Mouse (Mus musculus): ENCODE results near the gene Mfsd12. TPM values are rescaled to one million over a fixed set of nuclear protein-coding genes. Genes with fewer than 3 reads are reported as not detected.

Gene Mfsd12
- polyA plus RNA-seq, 1 experiment = 44.1 TPM

DNA sequence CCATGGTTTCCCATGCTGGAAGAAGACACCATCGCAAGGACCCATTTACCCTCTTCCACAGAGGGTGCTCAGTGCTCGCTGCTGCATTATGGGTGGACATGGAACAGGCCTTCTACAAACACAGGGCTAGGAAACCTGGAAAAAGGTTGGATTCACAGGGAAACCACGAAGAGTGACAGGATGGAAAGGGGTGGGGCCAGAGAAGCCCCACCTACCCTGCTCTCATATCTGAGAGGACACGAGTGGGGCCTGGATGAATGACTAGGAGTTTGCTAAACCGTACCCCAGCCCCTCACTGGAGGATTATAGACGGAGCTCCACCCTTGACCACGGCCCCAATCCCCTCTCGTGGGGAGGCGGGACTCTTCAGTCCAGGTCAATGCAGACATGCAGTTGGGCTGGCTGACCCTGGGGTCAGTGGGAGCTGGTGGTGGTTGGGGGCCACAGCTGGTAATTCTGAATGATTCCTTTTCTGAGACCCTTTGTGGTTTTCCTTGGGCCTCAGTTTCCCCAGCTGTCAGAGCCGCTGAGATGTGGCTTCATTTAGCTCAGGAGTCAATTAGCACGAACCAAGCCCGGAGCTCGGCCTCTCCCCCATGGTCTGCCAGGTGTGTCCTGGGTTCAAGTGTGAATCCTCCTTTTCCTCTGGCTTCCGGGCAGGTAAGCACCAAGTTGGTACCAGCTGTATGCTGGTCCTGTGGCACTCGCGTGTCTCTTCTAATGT, 55.5 kb downstream of the Mfsd12 start:
- peaks cover 96% of the 10 kb centered on the region for H3K4me1 ChIP-seq
- H3K4me3 ChIP-seq (replicated peaks) = no peak overlapping the region
- peaks cover 70% of the 10 kb centered on the region for H3K36me3 ChIP-seq (replicated peaks; ENCODE audit: low read length)
- no peaks in the 10 kb centered on the region for H3K27me3 ChIP-seq (replicated peaks)
- H3K9me3 ChIP-seq = no peaks in the 10 kb centered on the region
- no peak for TF ChIP-seq GATA1 (IDR thresholded peaks at IDR 0.05; ENCODE audit: borderline replicate concordance, low read length)

DNA sequence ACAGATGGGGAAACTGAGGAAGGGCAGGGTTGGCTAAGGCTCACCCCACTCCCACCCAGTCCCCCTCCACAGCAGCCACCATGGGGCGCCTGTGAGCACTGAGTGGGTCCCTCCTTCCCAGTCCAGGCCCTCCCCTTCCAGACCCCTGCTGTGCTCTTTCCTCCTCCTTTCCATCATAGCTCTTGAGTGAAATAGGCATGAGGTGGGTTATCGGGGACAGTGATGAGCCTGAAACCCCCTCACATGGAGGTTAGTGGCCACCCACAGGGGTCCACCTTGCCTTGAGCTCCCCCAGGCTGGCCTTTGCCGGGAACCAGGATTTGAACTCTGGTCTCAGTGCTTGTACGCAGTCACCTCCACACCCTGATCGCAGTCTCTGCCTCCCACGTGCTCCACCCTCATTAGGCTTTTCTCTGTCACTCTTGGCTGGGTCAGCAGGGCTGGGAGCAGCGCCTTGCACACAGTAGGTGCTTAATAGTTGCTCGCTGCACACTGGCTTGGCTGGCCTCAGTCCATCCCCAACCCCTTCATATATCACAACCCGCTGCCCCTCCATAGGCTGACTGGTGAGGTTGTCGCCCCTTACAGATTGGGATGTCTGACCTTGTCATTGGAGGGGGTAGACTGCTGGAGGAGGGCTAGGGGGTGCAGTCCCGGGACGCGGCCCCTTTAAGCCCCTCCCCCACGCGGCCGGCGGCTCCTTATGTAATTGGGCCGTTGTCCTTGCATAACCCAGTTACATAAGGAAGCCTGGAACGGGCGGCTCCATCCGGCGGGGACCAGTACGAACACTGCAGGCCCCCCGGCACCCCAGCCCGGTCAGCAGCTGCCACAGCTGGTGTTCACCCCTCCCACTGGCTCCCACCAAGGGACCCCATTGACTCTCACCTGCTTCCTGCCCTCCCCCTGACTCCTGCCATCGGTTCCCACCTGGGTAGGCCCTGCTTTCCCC, 56.3 kb downstream of the Mfsd12 start:
- H3K4me1 ChIP-seq = peaks cover 95% of the 10 kb centered on the region
- peaks cover 70% of the 10 kb centered on the region for H3K36me3 ChIP-seq (replicated peaks; ENCODE audit: low read length)
- no peak for TF ChIP-seq GATA1 (IDR thresholded peaks at IDR 0.05; ENCODE audit: borderline replicate concordance, low read length)
- TF ChIP-seq FLI1 (IDR thresholded peaks at IDR 0.05; ENCODE audit: low read length) = no peak
- H3K9me3 ChIP-seq = no peaks in the 10 kb centered on the region
- H3K27me3 ChIP-seq (replicated peaks) = no peaks in the 10 kb centered on the region
- peak overlapping the region; percentile 80 for H3K4me3 ChIP-seq (replicated peaks)

DNA sequence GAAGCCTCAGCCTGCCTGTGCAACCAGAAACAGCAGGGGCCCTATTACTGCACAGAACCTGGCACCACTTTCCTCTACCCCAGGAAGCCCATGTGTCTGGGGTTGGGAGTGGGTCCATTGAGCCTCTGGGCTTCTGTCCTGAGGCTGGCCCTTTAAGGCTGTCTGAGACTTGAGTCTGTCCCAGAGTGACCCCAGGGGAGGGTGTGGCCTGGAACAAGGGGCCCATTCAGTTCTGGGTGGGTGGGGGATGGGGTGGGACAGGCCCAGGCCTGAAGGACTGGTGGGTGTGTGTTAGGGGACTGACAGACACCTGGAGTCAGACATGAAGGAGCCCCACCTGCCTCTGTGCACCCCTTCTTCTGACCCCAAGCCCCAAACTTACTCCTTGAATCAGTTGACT, 57.4 kb downstream of the Mfsd12 start:
- no peak for TF ChIP-seq GATA1 (IDR thresholded peaks at IDR 0.05; ENCODE audit: borderline replicate concordance, low read length)
- TF ChIP-seq FLI1 (IDR thresholded peaks at IDR 0.05; ENCODE audit: low read length) = no peak
- Histone ChIP-seq H3K9me3 (no peaks in the 10 kb centered on the region), H3K4me3 (replicated peaks) (no peak overlapping the region), H3K4me1 (peaks cover 95% of the 10 kb centered on the region), H3K36me3 (replicated peaks; ENCODE audit: low read length) (peaks cover 81% of the 10 kb centered on the region), H3K27me3 (replicated peaks) (no peaks in the 10 kb centered on the region)

DNA sequence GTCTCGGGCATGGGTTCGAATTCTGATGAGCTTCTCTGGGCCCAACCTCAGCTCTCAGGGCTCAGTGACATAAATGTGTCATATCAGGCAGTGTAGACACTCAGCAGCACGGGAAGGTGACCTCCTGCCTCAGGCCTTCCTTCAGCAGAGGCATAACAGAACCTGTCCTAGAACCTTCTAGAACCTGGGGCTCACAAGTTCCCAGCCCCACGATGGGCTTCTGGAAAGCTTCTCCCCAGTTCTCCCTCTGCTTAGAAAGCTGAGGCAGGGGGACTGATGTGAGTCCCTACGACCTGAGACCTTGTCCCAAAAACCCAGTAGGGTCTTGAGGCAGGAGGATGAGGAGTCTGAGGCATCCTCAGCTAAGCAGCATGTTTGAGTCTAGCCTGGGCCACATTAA, 57.9 kb downstream of the Mfsd12 start:
- Histone ChIP-seq H3K9me3 (no peaks in the 10 kb centered on the region), H3K36me3 (replicated peaks; ENCODE audit: low read length) (peaks cover 86% of the 10 kb centered on the region), H3K27me3 (replicated peaks) (no peaks in the 10 kb centered on the region), H3K4me3 (replicated peaks) (no peak overlapping the region), H3K4me1 (peaks cover 95% of the 10 kb centered on the region)
- TF ChIP-seq FLI1 (IDR thresholded peaks at IDR 0.05; ENCODE audit: low read length) (no peak), GATA1 (IDR thresholded peaks at IDR 0.05; ENCODE audit: borderline replicate concordance, low read length) (no peak)

Other genes with a start within 250 kb of the Mfsd12 start
- 100.0 and 136 TPM in 2 replicates for gene Zbtb7a, start 222.3 kb upstream of the Mfsd12 start, polyA plus RNA-seq (2012; ENCODE audit: insufficient read depth, low replicate concordance)
- 95.2 and 184 TPM in 2 replicates for gene Pias4, start 189.6 kb upstream of the Mfsd12 start, polyA plus RNA-seq (2012; ENCODE audit: insufficient read depth, low replicate concordance)
- gene Eef2, start 180.9 kb upstream of the Mfsd12 start, polyA plus RNA-seq (2012; ENCODE audit: insufficient read depth, low replicate concordance) = 439 and 1,295 TPM in 2 replicates
- gene Dapk3, start 174.5 kb upstream of the Mfsd12 start, polyA plus RNA-seq (2012; ENCODE audit: insufficient read depth, low replicate concordance) = 168 TPM in 2 replicates
- gene 4930442H23Rik, start 173.6 kb upstream of the Mfsd12 start, polyA plus RNA-seq (2012; ENCODE audit: insufficient read depth, low replicate concordance) = not detected in 2 replicates
- not detected in 2 replicates for gene Nmrk2, start 155.4 kb upstream of the Mfsd12 start, polyA plus RNA-seq (2012; ENCODE audit: insufficient read depth, low replicate concordance)
- not detected in 2 replicates for gene Atcay, start 126.7 kb upstream of the Mfsd12 start, polyA plus RNA-seq (2012; ENCODE audit: insufficient read depth, low replicate concordance)
- 1.4 TPM in 1 of 2 replicates, not detected in the other for gene Zfr2, start 124.3 kb upstream of the Mfsd12 start, polyA plus RNA-seq (2012; ENCODE audit: insufficient read depth, low replicate concordance)
- 6.2 and 21.4 TPM in 2 replicates for gene Matk, start 104.6 kb upstream of the Mfsd12 start, polyA plus RNA-seq (2012; ENCODE audit: insufficient read depth, low replicate concordance)
- 458 and 769 TPM in 2 replicates for gene Mrpl54, start 90.6 kb upstream of the Mfsd12 start, polyA plus RNA-seq (2012; ENCODE audit: insufficient read depth, low replicate concordance)
- gene Apba3, start 90.5 kb upstream of the Mfsd12 start, polyA plus RNA-seq (2012; ENCODE audit: insufficient read depth, low replicate concordance) = 93.1 and 154 TPM in 2 replicates
- gene Tjp3, start 65.9 kb upstream of the Mfsd12 start, polyA plus RNA-seq (2012; ENCODE audit: insufficient read depth, low replicate concordance) = 4.6 and 5.5 TPM in 2 replicates
- gene Pip5k1c, start 64.5 kb upstream of the Mfsd12 start, polyA plus RNA-seq (2012; ENCODE audit: insufficient read depth, low replicate concordance) = 124 and 136 TPM in 2 replicates
- 76.5 and 78.5 TPM in 2 replicates for gene Cactin, start 36.4 kb upstream of the Mfsd12 start, polyA plus RNA-seq (2012; ENCODE audit: insufficient read depth, low replicate concordance)
- gene Tbxa2r, start 28.8 kb upstream of the Mfsd12 start, polyA plus RNA-seq (2012; ENCODE audit: insufficient read depth, low replicate concordance) = 87.5 and 153 TPM in 2 replicates
- 2.9 and 11.0 TPM in 2 replicates for gene Gipc3, start 14.2 kb upstream of the Mfsd12 start, polyA plus RNA-seq (2012; ENCODE audit: insufficient read depth, low replicate concordance)
- 302 and 601 TPM in 2 replicates for gene Hmg20b, start 7.0 kb upstream of the Mfsd12 start, polyA plus RNA-seq (2012; ENCODE audit: insufficient read depth, low replicate concordance)
- gene 4930404N11Rik, start 8.3 kb downstream of the Mfsd12 start, polyA plus RNA-seq (2012; ENCODE audit: insufficient read depth, low replicate concordance) = 30.6 and 109 TPM in 2 replicates
- gene Fzr1, start 21.0 kb downstream of the Mfsd12 start, polyA plus RNA-seq (2012; ENCODE audit: insufficient read depth, low replicate concordance) = 71.2 and 72.9 TPM in 2 replicates
- 80.4 and 114 TPM in 2 replicates for gene Dohh, start 26.9 kb downstream of the Mfsd12 start, polyA plus RNA-seq (2012; ENCODE audit: insufficient read depth, low replicate concordance)
- 0.89 TPM in 1 of 2 replicates, not detected in the other for gene Gm48551, start 27.0 kb downstream of the Mfsd12 start, polyA plus RNA-seq (2012; ENCODE audit: insufficient read depth, low replicate concordance)
- 8.4 TPM in 1 of 2 replicates, not detected in the other for gene Gm48552, start 31.5 kb downstream of the Mfsd12 start, polyA plus RNA-seq (2012; ENCODE audit: insufficient read depth, low replicate concordance)
- gene Smim24, start 35.6 kb downstream of the Mfsd12 start, polyA plus RNA-seq (2012; ENCODE audit: insufficient read depth, low replicate concordance) = 4.4 TPM in 1 of 2 replicates, not detected in the other
- 184 and 257 TPM in 2 replicates for gene Nfic, start 98.1 kb downstream of the Mfsd12 start, polyA plus RNA-seq (2012; ENCODE audit: insufficient read depth, low replicate concordance)
- 1.3 and 3.3 TPM in 2 replicates for gene Celf5, start 125.2 kb downstream of the Mfsd12 start, polyA plus RNA-seq (2012; ENCODE audit: insufficient read depth, low replicate concordance)
- gene Ncln, start 138.9 kb downstream of the Mfsd12 start, polyA plus RNA-seq (2012; ENCODE audit: insufficient read depth, low replicate concordance) = 145 and 508 TPM in 2 replicates
- gene S1pr4, start 142.6 kb downstream of the Mfsd12 start, polyA plus RNA-seq (2012; ENCODE audit: insufficient read depth, low replicate concordance) = 7.4 and 9.1 TPM in 2 replicates
- 31.7 and 48.4 TPM in 2 replicates for gene Gna15, start 166.7 kb downstream of the Mfsd12 start, polyA plus RNA-seq (2012; ENCODE audit: insufficient read depth, low replicate concordance)
- gene Gna11, start 187.7 kb downstream of the Mfsd12 start, polyA plus RNA-seq (2012; ENCODE audit: insufficient read depth, low replicate concordance) = 7.3 and 10.2 TPM in 2 replicates
- gene Aes, start 202.0 kb downstream of the Mfsd12 start, polyA plus RNA-seq (2012; ENCODE audit: insufficient read depth, low replicate concordance) = 2,412 and 5,687 TPM in 2 replicates
- gene Tle2, start 217.1 kb downstream of the Mfsd12 start, polyA plus RNA-seq (2012; ENCODE audit: insufficient read depth, low replicate concordance) = 18.9 and 34.3 TPM in 2 replicates
- 69.5 and 166 TPM in 2 replicates for gene Tle6, start 243.6 kb downstream of the Mfsd12 start, polyA plus RNA-seq (2012; ENCODE audit: insufficient read depth, low replicate concordance)
- not detected in 2 replicates for gene BC025920, start 248.8 kb downstream of the Mfsd12 start, polyA plus RNA-seq (2012; ENCODE audit: insufficient read depth, low replicate concordance)